Mouse (Mus musculus) CH12.LX (cell line): ENCODE measurements around the gene Vmn1r196. TPM values are rescaled to one million over a fixed set of nuclear protein-coding genes. Genes with fewer than 3 reads are reported as not detected.
A peak's percentile ranks its signal among the peaks of the same experiment; 100 is the strongest.

ENCODE experiments used
- DNase-seq: peaks from one replicate; pipeline ENCODE4 v3.0.0-alpha.2; 2013; ENCODE audit errors: extremely low read depth
- H3K27ac ChIP-seq: 2 replicates; pipeline ENCODE4 v1.5.1; 2012; ENCODE audit warnings: low read depth, mild to moderate bottlenecking, control low read depth, moderate library complexity; ENCODE audit not compliant: insufficient read depth
- H3K27me3 ChIP-seq: replicated peaks from 2 replicates; pipeline ENCODE3; 2012; ENCODE audit warnings: inconsistent platforms
- H3K36me3 ChIP-seq, 2 experiments: replicated peaks in 1 of 2; 2 replicates each; pipeline versions ENCODE3 to v1.6.1; 2012; ENCODE audit warnings: inconsistent platforms in 1 of 2, low read length in 1 of 2, mild to moderate bottlenecking in 1 of 2, mixed read lengths in 1 of 2, moderate library complexity in 1 of 2; ENCODE audit not compliant: control insufficient read depth in 1 of 2, insufficient read depth in 1 of 2
- H3K4me1 ChIP-seq, 2 experiments: 2 replicates each; pipeline ENCODE4 v1.6.1; 2012; ENCODE audit warnings: inconsistent platforms in 1 of 2, moderate library complexity in 1 of 2; ENCODE audit not compliant: insufficient read depth in 2 of 2, control insufficient read depth in 1 of 2
- H3K4me2 ChIP-seq: 2 replicates; pipeline ENCODE4 v1.6.1; 2012; ENCODE audit warnings: low read depth, mild to moderate bottlenecking, control low read depth; ENCODE audit not compliant: poor library complexity, insufficient read depth, severe bottlenecking
- H3K4me3 ChIP-seq, 3 experiments: fragments of 150-350 bp in 1 of 3; sonication (generic) in 1 of 3; replicated peaks in 1 of 3; 2 replicates each; pipeline versions ENCODE3 to v1.5.1; 2011 to 2012; ENCODE audit warnings: low read depth in 2 of 3, low read length in 2 of 3, mild to moderate bottlenecking in 2 of 3, moderate library complexity in 2 of 3, control low read depth in 1 of 3, improper control_type of control experiment in 1 of 3, inconsistent platforms in 1 of 3, mixed read lengths in 1 of 3; ENCODE audit not compliant: poor library complexity in 1 of 3
- H3K79me2 ChIP-seq: replicated peaks from 2 replicates; pipeline ENCODE4 v1.6.1; 2012; ENCODE audit warnings: mild to moderate bottlenecking, moderate library complexity; ENCODE audit not compliant: control insufficient read depth, poor library complexity, insufficient read depth, severe bottlenecking; ENCODE audit errors: extremely low read depth
- H3K9ac ChIP-seq: 2 replicates; pipeline ENCODE4 v1.6.1; 2012; ENCODE audit warnings: low read depth, mild to moderate bottlenecking, control low read depth, moderate library complexity; ENCODE audit not compliant: insufficient read depth
- H3K9me3 ChIP-seq: replicated peaks from 2 replicates; pipeline ENCODE3; 2012; ENCODE audit warnings: low read length, inconsistent platforms, mixed read lengths
- CHD1 ChIP-seq: IDR thresholded peaks from 2 replicates; pipeline ENCODE4 v1.6.1; 2012; ENCODE audit warnings: low read depth, low read length, improper control_type of control experiment, inconsistent platforms
- CHD2 ChIP-seq: IDR thresholded peaks from 2 replicates; pipeline ENCODE4 v1.6.1; 2011; ENCODE audit warnings: low read length, improper control_type of control experiment
- CTCF ChIP-seq, 2 experiments: IDR thresholded peaks in 1 of 2; conservative IDR thresholded peaks in 1 of 2; 2 replicates each; pipeline ENCODE4 v1.5.1; 2011 to 2012; ENCODE audit warnings: low read depth in 2 of 2, low read length in 2 of 2, improper control_type of control experiment in 1 of 2, inconsistent platforms in 1 of 2, mild to moderate bottlenecking in 1 of 2, moderate library complexity in 1 of 2
- E2F4 ChIP-seq: IDR thresholded peaks from 2 replicates; pipeline ENCODE4 v1.6.1; 2011; ENCODE audit warnings: low read depth, low read length, improper control_type of control experiment; ENCODE audit not compliant: insufficient replicate concordance
- ELF1 ChIP-seq: IDR thresholded peaks from 2 replicates; pipeline ENCODE4 v1.6.1; 2014; ENCODE audit warnings: low read depth, mild to moderate bottlenecking, inconsistent platforms, low read length, improper control_type of control experiment
- ETS1 ChIP-seq: conservative IDR thresholded peaks from 2 replicates; pipeline ENCODE4 v1.6.1; 2012; ENCODE audit warnings: low read depth, mild to moderate bottlenecking, inconsistent platforms, low read length, improper control_type of control experiment, moderate library complexity
- GABPA ChIP-seq: IDR thresholded peaks from 2 replicates; pipeline ENCODE4 v1.6.1; 2012; ENCODE audit warnings: low read depth, low read length, improper control_type of control experiment, inconsistent platforms; ENCODE audit not compliant: insufficient replicate concordance
- HCFC1 ChIP-seq: IDR thresholded peaks from 2 replicates; pipeline ENCODE4 v1.6.1; 2012; ENCODE audit warnings: low read depth, mild to moderate bottlenecking, inconsistent platforms, low read length, improper control_type of control experiment
- IRF4 ChIP-seq: IDR thresholded peaks from 2 replicates; pipeline ENCODE4 v1.6.1; 2014; ENCODE audit warnings: low read depth, mild to moderate bottlenecking, inconsistent platforms, low read length, improper control_type of control experiment
- JUND ChIP-seq: conservative IDR thresholded peaks from 2 replicates; pipeline ENCODE4 v1.6.1; 2011; ENCODE audit warnings: low read depth, low read length, improper control_type of control experiment
- MAZ ChIP-seq: IDR thresholded peaks from 2 replicates; pipeline ENCODE4 v1.6.1; 2012; ENCODE audit warnings: low read depth, mild to moderate bottlenecking, inconsistent platforms, low read length, improper control_type of control experiment, moderate library complexity
- MEF2A ChIP-seq: IDR thresholded peaks from 2 replicates; pipeline ENCODE4 v1.6.1; 2014; ENCODE audit warnings: low read depth, mild to moderate bottlenecking, inconsistent platforms, low read length, improper control_type of control experiment, borderline replicate concordance
- MXI1 ChIP-seq: IDR thresholded peaks from 2 replicates; pipeline ENCODE4 v1.6.1; 2011; ENCODE audit warnings: mild to moderate bottlenecking, low read depth, low read length, improper control_type of control experiment
- MYC ChIP-seq: IDR thresholded peaks from 2 replicates; pipeline ENCODE4 v1.6.1; 2011; ENCODE audit warnings: low read depth, mild to moderate bottlenecking, improper control_type of control experiment, low read length
- NRF1 ChIP-seq: IDR thresholded peaks from 2 replicates; pipeline ENCODE4 v1.6.1; 2014; ENCODE audit warnings: low read depth, mild to moderate bottlenecking, inconsistent platforms, low read length, improper control_type of control experiment, moderate library complexity
- PAX5 ChIP-seq: IDR thresholded peaks from 2 replicates; pipeline ENCODE4 v1.6.1; 2012; ENCODE audit warnings: low read length, inconsistent platforms, mixed read lengths
- POLR2A ChIP-seq: IDR thresholded peaks from 2 replicates; pipeline ENCODE4 v1.6.1; 2011; ENCODE audit warnings: low read depth, mild to moderate bottlenecking, improper control_type of control experiment, low read length
- RAD21 ChIP-seq: IDR thresholded peaks from 2 replicates; pipeline ENCODE4 v1.6.1; 2011; ENCODE audit warnings: low read depth, mild to moderate bottlenecking, low read length, improper control_type of control experiment, moderate library complexity
- USF1 ChIP-seq: IDR thresholded peaks from 2 replicates; pipeline ENCODE4 v1.6.1; 2014; ENCODE audit warnings: low read depth, mild to moderate bottlenecking, inconsistent platforms, low read length, improper control_type of control experiment
- USF2 ChIP-seq: conservative IDR thresholded peaks from 2 replicates; pipeline ENCODE4 v1.6.1; 2011; ENCODE audit warnings: low read depth, low read length, improper control_type of control experiment
- ZKSCAN1 ChIP-seq: IDR thresholded peaks from 2 replicates; pipeline ENCODE4 v1.6.1; 2012; ENCODE audit warnings: low read depth, inconsistent platforms, low read length, improper control_type of control experiment, borderline replicate concordance
- ZNF384 ChIP-seq: IDR thresholded peaks from 2 replicates; pipeline ENCODE4 v1.6.1; 2012; ENCODE audit warnings: low read depth, low read length, improper control_type of control experiment, inconsistent platforms
- dilution Hi-C: fragments of 300-500 bp; cut with MboI; formaldehyde crosslinking; loops from 2 replicates; pipeline ENCODE4 v1.14.3; 2020; ENCODE audit warnings: low sequenced_read_pairs; ENCODE audit not compliant: extremely low pct_unique_long_range_greater_than_20kb, extremely low pct_ligation_motif_present
- in situ Hi-C: fragments of 300-500 bp; cut with MboI; formaldehyde crosslinking; loops from 3 replicates; pipeline ENCODE4 v1.14.3; 2019; ENCODE audit warnings: low sequenced_read_pairs, low pct_ligation_motif_present, low pct_unique_long_range_greater_than_20kb, mixed read lengths
- polyA plus RNA-seq: library from polyadenylated mRNA; unstranded; fragments of >175 nt; gene quantifications from 2 replicates; pipeline ENCODE4 v1.2.1, GENCODE M21; 2012; ENCODE audit warnings: low read depth; ENCODE audit not compliant: insufficient read length
- total RNA-seq, 2 experiments: library from RNA; depleted of rRNA; stranded (reverse); fragments of 300-350 nt in 1 of 2; fragments of >200 nt in 1 of 2; gene quantifications; 2 replicates each; pipeline ENCODE4 v1.2.3; 2012 to 2014

The Vmn1r196 gene
- total and polyA plus RNA-seq, 3 experiments: not detected

DNA sequence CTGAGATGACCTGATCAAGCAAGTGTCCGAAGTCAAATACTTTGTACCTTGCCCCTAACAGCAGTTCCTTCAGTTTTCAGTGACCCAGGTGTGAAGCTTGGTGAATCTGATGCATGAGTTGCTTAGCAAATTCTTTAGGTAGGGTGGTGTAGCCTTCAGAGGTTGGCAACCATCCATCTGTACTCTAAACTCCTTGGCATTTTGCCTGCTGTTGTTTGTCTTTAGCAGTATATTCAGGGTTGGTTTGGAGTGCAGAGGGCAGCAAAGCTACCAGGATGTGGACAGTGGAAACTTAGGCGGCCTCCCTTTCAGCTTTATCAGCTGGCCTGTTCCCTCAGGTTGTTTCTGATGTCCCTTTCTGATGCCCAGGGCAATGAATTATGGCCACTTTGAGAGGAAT is 25.6 kb downstream of the Vmn1r196 start:
- Histone ChIP-seq H3K27me3 (no peaks in the 10 kb centered on the region), H3K79me2 (no peaks in the 10 kb centered on the region), H3K9ac (no peak overlapping the region), H3K36me3 (no peaks in the 10 kb centered on the region), H3K4me3 (no peak overlapping the region), H3K4me2 (no peak overlapping the region), H3K9me3 (no peaks in the 10 kb centered on the region), H3K4me1 (no peaks in the 10 kb centered on the region)
- no peak for DNase-seq
- dilution Hi-C loops (no loop called here), in situ Hi-C loops (no loop called here)
- TF ChIP-seq MYC (no peak), IRF4 (no peak), ETS1 (no peak), GABPA (no peak), USF1 (no peak), ELF1 (no peak), POLR2A (no peak), NRF1 (no peak), E2F4 (no peak), MXI1 (no peak), MAZ (no peak), CTCF (conservative IDR thresholded peaks at IDR 0.05 in 1 of 2, IDR thresholded peaks at IDR 0.05 in 1 of 2; ENCODE audit: low read depth in 2 of 2, low read length in 2 of 2) (no peak), ZNF384 (no peak), USF2 (no peak), CHD2 (no peak), PAX5 (no peak), JUND (no peak), MEF2A (no peak), HCFC1 (no peak), RAD21 (no peak)
- TF ChIP-seq, all 38 proteins: peak for 0
- H3K27ac ChIP-seq: no peak overlapping the region

GRCm38 (mm10) chr13:22317366-22317765 is 27.6 kb downstream of the Vmn1r196 start:
- Histone ChIP-seq H3K27ac (no peak overlapping the region), H3K27me3 (no peaks in the 10 kb centered on the region), H3K36me3 (no peaks in the 10 kb centered on the region), H3K79me2 (no peaks in the 10 kb centered on the region)
- DNase-seq: no peak
- TF ChIP-seq CHD1 (peak; percentile 68), ZKSCAN1 (no peak), MXI1 (no peak)
- TF ChIP-seq, all 38 proteins: peak for 1
- Histone ChIP-seq H3K4me2 (no peak overlapping the region), H3K9ac (no peak overlapping the region), H3K4me3 (no peak overlapping the region), H3K4me1 (no peaks in the 10 kb centered on the region), H3K9me3 (no peaks in the 10 kb centered on the region)
- in situ Hi-C loops (no loop called here), dilution Hi-C loops (no loop called here)
